Mouse (Mus musculus) kidney, adult 9 months (tissue): ENCODE measurements around the gene Slc22a2.

Source experiments
- DNase-seq: peaks from one replicate; pipeline ENCODE4 v3.0.0; 2022

The Slc22a2 gene

GRCm38 (mm10) chr17:12583991-12584390 is at the start of gene Slc22a2:
Gene Slc22a2 (plus strand): TSS chr17:12584132.
- peak; percentile 83 for DNase-seq

- peak; percentile 90 for DNase-seq
These were observed 49.4 kb upstream of the Slc22a2 start for GRCm38 (mm10) chr17:12534353-12535145.

- DNase-seq = peak; percentile 63
These were observed 21.7 kb upstream of the Slc22a2 start for GRCm38 (mm10) chr17:12562215-12562614.

GRCm38 (mm10) chr17:12564481-12565000 is 19.4 kb upstream of the Slc22a2 start:
- DNase-seq = peak; percentile 79

GRCm38 (mm10) chr17:12565443-12565842 is 18.5 kb upstream of the Slc22a2 start:
- DNase-seq = no peak

- no peak for DNase-seq
These were observed 12.6 kb upstream of the Slc22a2 start for GRCm38 (mm10) chr17:12571316-12571715.

GRCm38 (mm10) chr17:12571924-12572463 is 11.9 kb upstream of the Slc22a2 start:
- peak; percentile 46 for DNase-seq

GRCm38 (mm10) chr17:12575391-12575790 is 8.5 kb upstream of the Slc22a2 start:
- DNase-seq = no peak

GRCm38 (mm10) chr17:12577096-12577495 is 6.8 kb upstream of the Slc22a2 start:
- DNase-seq = no peak

GRCm38 (mm10) chr17:12585366-12585765 is 1.4 kb downstream of the Slc22a2 start:
- peak; percentile 50 for DNase-seq

GRCm38 (mm10) chr17:12586966-12587365 is 3.0 kb downstream of the Slc22a2 start:
- DNase-seq = peak; percentile 44

GRCm38 (mm10) chr17:12588801-12589247 is 4.9 kb downstream of the Slc22a2 start:
- DNase-seq = peak; percentile 66

GRCm38 (mm10) chr17:12590911-12591625 is 7.1 kb downstream of the Slc22a2 start:
- DNase-seq = peak; percentile 76

GRCm38 (mm10) chr17:12595846-12596515 is 12.0 kb downstream of the Slc22a2 start:
- DNase-seq = no peak

GRCm38 (mm10) chr17:12606634-12607033 is 22.7 kb downstream of the Slc22a2 start:
- no peak for DNase-seq

- DNase-seq = peak; percentile 30
These were observed 23.3 kb downstream of the Slc22a2 start for GRCm38 (mm10) chr17:12607202-12607601.

- no peak for DNase-seq
These were observed 30.8 kb downstream of the Slc22a2 start for GRCm38 (mm10) chr17:12614511-12615385.

- no peak for DNase-seq
These were observed 31.5 kb downstream of the Slc22a2 start for GRCm38 (mm10) chr17:12615429-12615828.

GRCm38 (mm10) chr17:12619641-12620040 is 35.7 kb downstream of the Slc22a2 start:
- DNase-seq = no peak

GRCm38 (mm10) chr17:12627983-12628382 is 44.1 kb downstream of the Slc22a2 start:
- no peak for DNase-seq

- DNase-seq = no peak
These were observed 47.2 kb downstream of the Slc22a2 start for GRCm38 (mm10) chr17:12630976-12631730.
